Mouse (Mus musculus) limb, embryonic 11.5 days (tissue): ENCODE results near the gene Mup22. TPM values are rescaled to one million over a fixed set of nuclear protein-coding genes. Genes with fewer than 3 reads are reported as not detected.
"Not testable (repeated sequence)": the region's sequence is repeated elsewhere in the genome, so short reads cannot be mapped to it uniquely, and the experiment has no call there.

Source experiments
- ATAC-seq: fragments of 200-750 bp; cut with Nextera tagmentation; 2 replicates; pipeline ENCODE4 v1.8.0; 2017; ENCODE audit warnings: low read depth; ENCODE audit not compliant: insufficient number of reproducible peaks, low FRiP score, low TSS enrichment
- DNase-seq: peaks from one replicate; pipeline ENCODE4 v3.0.0-alpha.2; 2015; ENCODE audit warnings: low spot score
- H3K27ac ChIP-seq: fragments of 300-500 bp; sonication (generic); replicated peaks from 2 replicates; pipeline ENCODE4 v1.5.1; 2014; ENCODE audit warnings: low read depth, mild to moderate bottlenecking, low read length
- H3K27me3 ChIP-seq: fragments of 300-500 bp; sonication (generic); 2 replicates; pipeline ENCODE4 v1.6.1; 2014; ENCODE audit warnings: mild to moderate bottlenecking, low read length, mixed read lengths; ENCODE audit not compliant: control insufficient read depth, insufficient read depth
- H3K36me3 ChIP-seq: fragments of 300-500 bp; sonication (generic); 2 replicates; pipeline ENCODE4 v1.6.1; 2014; ENCODE audit warnings: mild to moderate bottlenecking, low read length, moderate library complexity, mixed read lengths; ENCODE audit not compliant: control insufficient read depth, insufficient read depth
- H3K4me1 ChIP-seq: fragments of 300-500 bp; sonication (generic); 2 replicates; pipeline ENCODE4 v1.6.1; 2014; ENCODE audit warnings: low read length, mixed read lengths; ENCODE audit not compliant: control insufficient read depth, insufficient read depth
- H3K4me2 ChIP-seq: fragments of 300-500 bp; sonication (generic); 2 replicates; pipeline ENCODE4 v1.6.1; 2014; ENCODE audit warnings: low read depth, mild to moderate bottlenecking, moderate library complexity; ENCODE audit not compliant: severe bottlenecking
- H3K4me3 ChIP-seq: fragments of 300-500 bp; sonication (generic); 2 replicates; pipeline ENCODE4 v1.5.1; 2014; ENCODE audit warnings: low read depth, low read length
- H3K9ac ChIP-seq: fragments of 300-500 bp; sonication (generic); 2 replicates; pipeline ENCODE4 v1.6.1; 2014; ENCODE audit warnings: mild to moderate bottlenecking, low read length
- H3K9me3 ChIP-seq: fragments of 300-500 bp; sonication (generic); 2 replicates; pipeline ENCODE4 v1.6.1; 2016; ENCODE audit warnings: low read length; ENCODE audit not compliant: control insufficient read depth
- WGBS: fragments of 180-500 bp; shearing (Covaris S2); extraction: QIAGEN DNeasy Blood & Tissue Kit; methylation state at CpG from one replicate; pipeline ENCODE4 v1.1.7; 2014; 5-methylcytosine and 5-hydroxymethylcytosine counted together
- polyA plus RNA-seq: library from polyadenylated mRNA; unstranded; fragments of >200 nt; fragmentation: Nextera tagmentation; extraction: Ambion mirVana; gene quantifications from 2 replicates; pipeline ENCODE4 v1.2.1, GENCODE M21; 2014

Gene Mup22
- polyA plus RNA-seq = 0.40 and 0.79 TPM in 2 replicates

- WGBS = 75% methylated on average over 4 of the region's 4 CpGs
- ATAC-seq, H3K27me3 ChIP-seq, H3K9me3 ChIP-seq, H3K4me3 ChIP-seq, H3K36me3 ChIP-seq, H3K27ac ChIP-seq, H3K4me1 ChIP-seq, H3K9ac ChIP-seq, H3K4me2 ChIP-seq, DNase-seq: not testable (repeated sequence)
Observed at GRCm38 (mm10) chr4:60821363-60821762, at the start of gene Mup22. TSS of gene Mup22 (minus strand) at chr4:60821463.

GRCm38 (mm10) chr4:60840889-60841288, 19.6 kb upstream of the Mup22 start:
- not testable (repeated sequence) for H3K4me3 ChIP-seq, H3K9me3 ChIP-seq, ATAC-seq, H3K36me3 ChIP-seq, H3K4me1 ChIP-seq, H3K4me2 ChIP-seq, H3K27ac ChIP-seq, DNase-seq, H3K27me3 ChIP-seq, H3K9ac ChIP-seq

Other genes with a start within 250 kb of the Mup22 start
- 0.40 and 0.44 TPM in 2 replicates for gene Mup10, start 239.3 kb downstream of the Mup22 start, polyA plus RNA-seq
- gene Mup11, start 159.1 kb downstream of the Mup22 start, polyA plus RNA-seq = not detected in 2 replicates
- not detected in 2 replicates for gene Mup12, start 80.1 kb downstream of the Mup22 start, polyA plus RNA-seq